Mouse (Mus musculus) testis, adult 2 months (tissue): Measurements from ENCODE around the gene Elfn2. TPM values are rescaled to one million over a fixed set of nuclear protein-coding genes. Genes with fewer than 3 reads are reported as not detected.

Experiments
- H3K27ac ChIP-seq: fragments of 200-500 bp; 2 replicates; pipeline ENCODE4 v1.5.1; 2012; ENCODE audit warnings: low read depth, low read length; ENCODE audit not compliant: control insufficient read depth, insufficient read depth
- H3K27me3 ChIP-seq: fragments of 200-500 bp; 2 replicates; pipeline ENCODE4 v1.6.1; 2012; ENCODE audit warnings: mild to moderate bottlenecking, low read length, moderate library complexity; ENCODE audit not compliant: control insufficient read depth, insufficient read depth
- H3K36me3 ChIP-seq: fragments of 200-500 bp; 2 replicates; pipeline ENCODE4 v1.6.1; 2012; ENCODE audit warnings: mild to moderate bottlenecking, low read length; ENCODE audit not compliant: control insufficient read depth, insufficient read depth
- H3K4me1 ChIP-seq: fragments of 200-500 bp; 2 replicates; pipeline ENCODE4 v1.6.1; 2012; ENCODE audit warnings: low read length; ENCODE audit not compliant: control insufficient read depth, insufficient read depth
- H3K4me3 ChIP-seq: fragments of 200-500 bp; 2 replicates; pipeline ENCODE4 v1.5.1; 2012; ENCODE audit warnings: low read depth, mild to moderate bottlenecking, low read length, moderate library complexity, mixed read lengths; ENCODE audit not compliant: control insufficient read depth
- CTCF ChIP-seq: fragments of 200-500 bp; IDR thresholded peaks from 2 replicates; pipeline ENCODE4 v1.5.1; 2012; ENCODE audit warnings: low read depth, mild to moderate bottlenecking, inconsistent platforms, low read length, moderate library complexity; ENCODE audit not compliant: control insufficient read depth, insufficient read depth, insufficient replicate concordance
- POLR2A ChIP-seq: fragments of 200-500 bp; IDR thresholded peaks from 2 replicates; pipeline ENCODE4 v1.6.1; 2012; ENCODE audit warnings: low read depth, mild to moderate bottlenecking, inconsistent platforms, low read length, moderate library complexity; ENCODE audit not compliant: control insufficient read depth
- polyA plus RNA-seq: library from polyadenylated mRNA; depleted of rRNA; stranded (reverse); fragments of >200 nt; gene quantifications from 2 replicates; pipeline ENCODE4 v1.2.3, GENCODE M21; 2012

Gene Elfn2
- polyA plus RNA-seq, 1 experiment: 6.7 TPM

DNA sequence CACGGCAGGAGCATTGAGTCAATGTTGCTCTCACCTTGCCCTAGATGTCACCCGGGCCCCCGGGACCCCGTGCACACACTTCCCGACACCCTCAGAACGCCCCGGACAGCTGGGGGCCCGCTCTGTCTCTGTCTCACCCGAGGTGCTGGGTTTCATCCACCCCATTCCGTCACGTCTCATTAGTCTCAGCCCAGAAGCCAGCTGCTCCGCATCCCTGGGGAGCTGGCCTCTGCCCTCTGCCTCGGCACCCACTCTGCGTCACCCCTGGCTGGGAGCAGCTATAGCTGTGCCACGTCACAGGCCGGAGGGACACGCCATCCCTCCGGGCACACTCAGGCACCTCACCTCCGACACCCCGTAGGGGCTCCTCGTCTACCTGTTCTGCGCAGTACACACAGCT lies 38.3 kb downstream of the Elfn2 start:
- Histone ChIP-seq H3K4me1 (no peaks in the 10 kb centered on the region; the same call in 1 of the 2 replicates), H3K27me3 (no peaks in the 10 kb centered on the region), H3K4me3 (no peak overlapping the region), H3K36me3 (no peaks in the 10 kb centered on the region), H3K27ac (no peak overlapping the region)
- TF ChIP-seq POLR2A (no peak; the same call in 1 of the 2 replicates), CTCF (no peak)

GRCm38 (mm10) chr15:78677708-78678107 lies 40.9 kb downstream of the Elfn2 start:
- Histone ChIP-seq H3K4me1 (no peaks in the 10 kb centered on the region; the same call in 1 of the 2 replicates), H3K36me3 (no peaks in the 10 kb centered on the region), H3K27me3 (no peaks in the 10 kb centered on the region), H3K4me3 (no peak overlapping the region), H3K27ac (no peak overlapping the region)
- TF ChIP-seq CTCF (no peak), POLR2A (peak; percentile 66; the same call in 1 of the 2 replicates)

DNA sequence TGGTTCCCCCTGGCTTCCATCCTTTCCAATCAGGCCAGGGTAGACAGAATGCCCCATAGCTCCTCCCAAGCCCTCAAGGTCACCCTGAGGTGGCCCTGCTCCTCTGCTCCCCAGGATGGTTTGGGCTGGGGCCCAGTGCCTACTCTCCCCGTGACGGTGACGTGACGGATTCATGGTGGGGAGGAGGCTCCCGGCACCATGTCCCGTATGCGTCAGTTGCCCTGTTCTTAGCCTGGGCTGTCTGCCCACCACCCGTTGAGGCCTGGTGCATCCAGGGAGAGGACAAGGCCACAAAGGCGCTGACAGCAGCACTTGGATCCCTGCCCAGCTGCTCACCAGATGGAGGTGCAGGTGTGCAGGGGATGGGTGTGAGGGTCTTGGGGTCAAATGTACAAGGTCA lies 41.6 kb downstream of the Elfn2 start:
- peaks cover 2% of the 10 kb centered on the region; the same call in 1 of the 2 replicates for H3K4me1 ChIP-seq
- no peaks in the 10 kb centered on the region for H3K27me3 ChIP-seq
- H3K36me3 ChIP-seq: no peaks in the 10 kb centered on the region
- H3K4me3 ChIP-seq: no peak overlapping the region
- 0 out of 2 replicates have a peak, but pooled peaks have one; percentile 1 for TF ChIP-seq CTCF
- peak; percentile 36; the same call in 1 of the 2 replicates for TF ChIP-seq POLR2A
- H3K27ac ChIP-seq: no peak overlapping the region

DNA sequence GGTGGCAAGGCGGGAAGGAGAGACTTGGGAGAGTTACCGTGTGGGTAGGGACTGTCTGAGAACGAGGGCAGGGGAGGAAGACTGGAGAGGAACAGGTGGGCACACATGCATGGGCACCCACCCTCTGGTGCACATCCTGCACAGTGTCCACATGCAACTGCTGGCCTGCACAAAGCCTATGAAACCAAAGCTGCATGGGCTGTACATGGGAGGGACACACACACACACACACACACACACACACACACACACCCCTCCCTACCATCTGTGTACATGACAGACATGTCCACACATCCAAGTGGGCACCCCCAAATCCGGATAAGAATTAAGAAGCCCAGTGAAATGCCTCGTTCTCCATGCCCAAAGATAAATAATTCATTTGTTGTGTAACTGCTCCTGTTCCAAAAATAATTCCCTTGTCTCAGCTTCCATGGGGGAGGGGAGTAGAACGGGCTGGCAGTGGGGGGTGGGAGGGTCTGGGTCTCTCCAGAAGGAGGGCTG lies 43.6 kb downstream of the Elfn2 start:
- TF ChIP-seq POLR2A: peak; percentile 13; the same call in 1 of the 2 replicates
- TF ChIP-seq CTCF: no peak
- H3K4me1 ChIP-seq: peaks cover 9% of the 10 kb centered on the region
- H3K27me3 ChIP-seq: no peaks in the 10 kb centered on the region

DNA sequence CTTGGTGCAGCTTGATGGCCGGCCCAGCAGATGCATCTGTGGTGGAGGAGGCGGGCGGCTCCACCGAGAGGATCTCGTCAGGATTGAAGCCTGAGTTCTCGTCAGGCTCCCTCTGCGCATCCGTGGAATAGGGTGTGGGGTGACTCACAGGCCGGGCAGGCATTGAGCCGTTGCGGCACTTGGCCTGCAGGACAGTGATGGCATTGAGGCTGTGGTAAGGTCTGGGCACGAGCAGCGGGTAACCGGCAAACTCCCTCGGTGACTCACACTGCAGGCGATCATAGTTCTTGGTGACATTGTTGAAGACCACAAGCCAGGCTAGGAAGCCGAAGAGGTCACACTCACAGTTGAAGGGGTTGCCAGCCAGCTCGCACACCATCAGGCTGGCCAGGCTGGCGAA lies 45.1 kb downstream of the Elfn2 start:
- Histone ChIP-seq H3K4me3 (peak overlapping the region; percentile 96), H3K36me3 (no peaks in the 10 kb centered on the region; the same call in none of the 2 replicates), H3K27ac (peak overlapping the region; percentile 24; the same call in 1 of the 2 replicates), H3K27me3 (no peaks in the 10 kb centered on the region), H3K4me1 (peaks cover 20% of the 10 kb centered on the region)
- TF ChIP-seq POLR2A: 0 out of 2 replicates have a peak, but pooled peaks have one; percentile 18
- TF ChIP-seq CTCF: no peak

More for the DNA sequence above, 43.6 kb downstream of the Elfn2 start:
- Histone ChIP-seq H3K36me3 (no peaks in the 10 kb centered on the region; the same call in none of the 2 replicates), H3K27ac (no peak overlapping the region), H3K4me3 (peak overlapping the region; percentile 96)

DNA sequence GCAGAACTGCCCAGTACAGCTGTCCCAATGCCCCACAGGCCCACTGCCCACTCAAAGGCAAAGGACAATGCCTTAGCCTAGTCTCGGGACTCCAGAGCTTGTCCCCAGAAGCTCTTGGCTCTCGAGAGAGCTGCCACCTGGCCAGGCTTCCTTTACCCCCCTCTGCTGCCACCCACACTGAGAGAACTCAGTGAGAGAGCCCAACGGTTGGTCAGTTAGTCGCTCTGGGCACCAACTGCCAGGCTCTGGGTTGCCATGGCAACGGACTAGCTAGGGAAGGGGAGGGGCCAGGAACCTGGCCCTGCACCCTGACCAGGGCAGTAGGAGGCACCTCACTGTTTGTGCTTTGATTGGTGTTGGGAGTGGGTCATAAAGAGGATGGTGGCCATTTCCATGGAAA lies 48.2 kb downstream of the Elfn2 start:
- TF ChIP-seq CTCF (no peak), POLR2A (peak; percentile 91; the same call in 1 of the 2 replicates)
- H3K4me3 ChIP-seq: peak overlapping the region; percentile 96
- no peaks in the 10 kb centered on the region; the same call in none of the 2 replicates for H3K36me3 ChIP-seq
- H3K27ac ChIP-seq: peak overlapping the region; percentile 99
- H3K4me1 ChIP-seq: peaks cover 29% of the 10 kb centered on the region
- H3K27me3 ChIP-seq: no peaks in the 10 kb centered on the region

DNA sequence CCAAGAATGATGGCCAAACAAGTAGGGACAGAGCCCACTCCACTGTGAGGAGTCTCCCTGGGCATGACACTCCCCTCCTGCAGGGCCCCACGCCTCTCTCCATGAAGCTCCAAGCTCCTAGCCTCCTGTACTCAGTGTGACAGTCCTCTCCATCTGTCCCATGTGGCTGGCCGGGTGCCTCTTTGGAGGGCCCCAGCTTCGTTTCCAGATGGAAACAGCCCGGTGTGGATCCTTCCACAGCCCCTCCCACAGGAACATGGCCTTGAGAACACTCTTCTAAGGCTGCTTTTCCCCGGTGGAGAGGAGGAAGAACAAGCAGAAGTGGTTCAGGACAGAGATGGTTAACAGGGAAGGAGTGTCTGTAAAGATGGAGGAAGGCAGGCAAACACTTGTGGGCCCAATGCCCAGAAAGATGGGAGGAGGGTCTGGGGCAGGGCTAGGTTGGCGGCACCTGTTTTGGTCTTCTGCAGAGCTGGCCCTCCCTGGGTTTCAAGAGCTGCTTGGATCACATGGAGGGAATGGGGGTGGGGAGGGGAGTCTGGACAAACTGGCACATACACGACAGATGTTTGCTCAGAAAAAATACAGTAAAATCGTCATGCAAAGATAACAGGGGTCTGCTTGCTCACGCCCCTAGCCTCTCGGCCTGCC lies 49.2 kb downstream of the Elfn2 start:
- TF ChIP-seq CTCF: no peak
- TF ChIP-seq POLR2A: 0 out of 2 replicates have a peak, but pooled peaks have one; percentile 18
- Histone ChIP-seq H3K27me3 (no peaks in the 10 kb centered on the region), H3K4me3 (peak overlapping the region; percentile 96), H3K4me1 (peaks cover 30% of the 10 kb centered on the region), H3K27ac (peak overlapping the region; percentile 99), H3K36me3 (no peaks in the 10 kb centered on the region; the same call in none of the 2 replicates)
